Mouse (Mus musculus) olfactory bulb, adult 2 months (tissue): Measurements from ENCODE around the gene Prdm16. TPM values are rescaled to one million over a fixed set of nuclear protein-coding genes. Genes with fewer than 3 reads are reported as not detected.

ENCODE experiments used
- H3K27ac ChIP-seq: fragments of 200-500 bp; 2 replicates; pipeline ENCODE4 v1.5.1; 2012; ENCODE audit warnings: low read depth, low read length; ENCODE audit not compliant: insufficient read depth
- H3K4me1 ChIP-seq: fragments of 200-500 bp; 2 replicates; pipeline ENCODE4 v1.6.1; 2012; ENCODE audit warnings: low read length; ENCODE audit not compliant: control insufficient read depth, insufficient read depth
- H3K4me3 ChIP-seq: fragments of 200-500 bp; 2 replicates; pipeline ENCODE4 v1.5.1; 2012; ENCODE audit warnings: mild to moderate bottlenecking, low read depth, low read length, moderate library complexity; ENCODE audit not compliant: insufficient read depth
- CTCF ChIP-seq: fragments of 200-500 bp; IDR thresholded peaks from 2 replicates; pipeline ENCODE4 v1.5.1; 2012; ENCODE audit warnings: low read depth, mild to moderate bottlenecking, low read length, moderate library complexity; ENCODE audit not compliant: insufficient read depth
- POLR2A ChIP-seq: fragments of 200-500 bp; IDR thresholded peaks from 2 replicates; pipeline ENCODE4 v1.6.1; 2012; ENCODE audit warnings: mild to moderate bottlenecking, low read depth, low read length, moderate library complexity; ENCODE audit not compliant: insufficient read depth
- WGBS: fragments of 180-500 bp; shearing (Covaris S2); methylation state at CpG from one replicate; pipeline ENCODE4 v1.1.7; 2018; 5-methylcytosine and 5-hydroxymethylcytosine counted together
- polyA plus RNA-seq: library from polyadenylated mRNA; stranded (reverse); fragments of >200 nt; gene quantifications from 2 replicates; pipeline ENCODE4 v1.2.4, GENCODE M21; 2012; ENCODE audit warnings: low replicate concordance; ENCODE audit not compliant: missing spikeins, insufficient read depth, insufficient read length

The Prdm16 gene
- polyA plus RNA-seq, 1 experiment, result not detected

- 64% methylated on average over 11 of the region's 11 CpGs for WGBS
- no peak for TF ChIP-seq CTCF
- H3K27ac ChIP-seq, result no peak overlapping the region
Measured at GRCm38 (mm10) chr4:154348197-154348786, 288.4 kb downstream of the Prdm16 start.

GRCm38 (mm10) chr4:154346731-154347522 is 289.7 kb downstream of the Prdm16 start:
- H3K4me3 ChIP-seq, result no peak overlapping the region
- no peak overlapping the region for H3K27ac ChIP-seq
- H3K4me1 ChIP-seq, result peaks cover 10% of the 10 kb centered on the region
- 53% methylated on average over 19 of the region's 19 CpGs for WGBS
- TF ChIP-seq POLR2A (no peak), CTCF (no peak)

More at GRCm38 (mm10) chr4:154348197-154348786, 288.4 kb downstream of the Prdm16 start:
- Histone ChIP-seq H3K4me3 (no peak overlapping the region), H3K4me1 (peaks cover 10% of the 10 kb centered on the region)

- TF ChIP-seq CTCF (no peak), POLR2A (no peak)
- Histone ChIP-seq H3K4me1 (peaks cover 6% of the 10 kb centered on the region; the same call in 1 of the 2 replicates), H3K27ac (0 out of 2 replicates have a peak overlapping the region, but pooled peaks have one; percentile 5), H3K4me3 (no peak overlapping the region)
- 58% methylated on average over 10 of the region's 10 CpGs for WGBS
Measured at GRCm38 (mm10) chr4:154336650-154337049, 300.0 kb downstream of the Prdm16 start.

DNA sequence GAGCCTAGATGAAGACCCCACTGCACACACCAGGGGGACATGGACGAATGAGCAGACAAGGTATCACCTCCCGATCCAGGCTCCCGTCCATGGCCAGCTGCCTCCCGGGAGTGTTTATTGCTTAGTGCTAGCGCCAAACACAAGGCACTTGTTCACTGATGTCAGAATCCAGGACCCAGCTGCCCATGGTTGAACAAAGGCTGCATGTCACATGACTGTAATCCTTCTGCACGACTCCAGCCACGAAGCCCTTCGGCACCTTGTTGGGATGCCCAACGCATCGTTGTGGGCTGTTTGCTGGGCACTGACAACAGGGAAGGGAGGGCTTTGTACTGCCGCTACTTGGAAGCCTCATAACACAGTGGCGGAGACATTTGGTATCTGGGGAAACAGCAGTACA is 300.9 kb downstream of the Prdm16 start, which contains the start of gene B230104I21Rik:
B230104I21Rik (plus strand) TSS at position 367 of the 400 bp plus-strand sequence.
- Histone ChIP-seq H3K4me3 (no peak within 1 kb of the TSS), H3K27ac (0 out of 2 replicates have a peak within 1 kb of the TSS, but pooled peaks have one; percentile 5), H3K4me1 (peaks cover 6% of the 10 kb centered on the region; the same call in 1 of the 2 replicates)
- TF ChIP-seq CTCF, result no peak
- TF ChIP-seq POLR2A, result no peak
- 32% methylated on average over 12 of the region's 12 CpGs for WGBS

DNA sequence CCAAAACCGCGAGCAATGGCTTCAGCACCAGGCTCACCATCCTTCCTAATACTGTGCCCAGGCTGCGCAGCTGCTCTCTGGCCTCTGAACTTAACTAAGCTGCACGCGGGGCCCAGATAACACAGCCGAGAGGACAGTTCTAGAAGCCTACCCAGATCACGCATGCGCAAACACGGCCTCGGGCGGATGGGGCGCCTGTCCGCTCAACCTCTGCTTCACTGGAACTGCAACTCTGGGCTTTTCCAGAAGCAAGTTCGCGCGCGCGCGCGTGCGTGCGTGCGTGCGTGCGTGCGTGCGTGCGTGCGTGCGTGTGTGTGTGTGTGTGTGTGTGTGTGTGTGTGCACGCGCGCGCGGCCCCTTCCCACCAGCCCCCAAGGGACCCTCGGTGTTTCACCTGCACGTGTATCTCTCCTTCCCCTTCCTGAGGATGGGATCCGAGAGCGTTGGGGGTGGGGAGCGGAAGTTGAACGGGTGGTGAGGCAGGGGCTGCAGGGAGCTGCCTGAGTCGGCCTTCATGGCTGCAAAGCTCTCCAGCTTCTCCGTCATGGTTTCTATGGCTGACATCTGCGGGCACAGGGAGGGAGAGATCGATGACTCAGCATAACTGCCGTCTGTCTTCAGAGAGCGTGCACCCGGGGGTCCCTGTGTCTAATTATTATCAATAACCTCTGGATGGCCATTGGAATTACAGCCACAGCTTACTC is 301.8 kb downstream of the Prdm16 start:
- no peak overlapping the region for H3K27ac ChIP-seq
- 73% methylated on average over 48 of the region's 48 CpGs for WGBS
- TF ChIP-seq CTCF (no peak), POLR2A (no peak)
- no peak overlapping the region for H3K4me3 ChIP-seq
- H3K4me1 ChIP-seq, result peaks cover 6% of the 10 kb centered on the region; the same call in 1 of the 2 replicates

DNA sequence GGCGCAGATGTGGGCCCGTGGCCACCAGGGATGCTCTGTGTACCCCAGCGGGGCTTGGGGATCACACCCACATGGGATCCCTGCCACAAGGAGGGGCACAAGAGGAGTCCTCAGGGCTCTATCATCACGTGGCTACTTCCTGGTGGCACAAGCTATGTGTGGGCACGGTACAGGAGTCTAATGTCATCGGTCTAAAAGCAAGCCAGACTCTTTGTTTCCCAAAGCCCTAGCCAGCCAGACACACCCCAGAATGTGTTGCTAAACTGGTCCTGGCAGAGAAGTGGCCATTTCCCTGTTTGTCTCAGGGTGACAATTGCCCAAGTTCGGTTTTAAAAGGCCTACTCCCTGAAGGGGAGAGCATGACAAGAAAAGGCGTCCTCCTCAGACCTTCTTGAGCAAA is 303.4 kb downstream of the Prdm16 start:
- Histone ChIP-seq H3K27ac (no peak overlapping the region), H3K4me1 (peaks cover 9% of the 10 kb centered on the region; the same call in 1 of the 2 replicates), H3K4me3 (no peak overlapping the region)
- 69% methylated on average over 8 of the region's 8 CpGs for WGBS
- TF ChIP-seq POLR2A, result no peak
- no peak for TF ChIP-seq CTCF

GRCm38 (mm10) chr4:154331271-154331670 is 305.4 kb downstream of the Prdm16 start:
- WGBS, result 79% methylated on average over 12 of the region's 12 CpGs
- Histone ChIP-seq H3K4me3 (no peak overlapping the region), H3K4me1 (peaks cover 3% of the 10 kb centered on the region; the same call in 1 of the 2 replicates), H3K27ac (no peak overlapping the region)
- no peak for TF ChIP-seq CTCF
- no peak for TF ChIP-seq POLR2A

DNA sequence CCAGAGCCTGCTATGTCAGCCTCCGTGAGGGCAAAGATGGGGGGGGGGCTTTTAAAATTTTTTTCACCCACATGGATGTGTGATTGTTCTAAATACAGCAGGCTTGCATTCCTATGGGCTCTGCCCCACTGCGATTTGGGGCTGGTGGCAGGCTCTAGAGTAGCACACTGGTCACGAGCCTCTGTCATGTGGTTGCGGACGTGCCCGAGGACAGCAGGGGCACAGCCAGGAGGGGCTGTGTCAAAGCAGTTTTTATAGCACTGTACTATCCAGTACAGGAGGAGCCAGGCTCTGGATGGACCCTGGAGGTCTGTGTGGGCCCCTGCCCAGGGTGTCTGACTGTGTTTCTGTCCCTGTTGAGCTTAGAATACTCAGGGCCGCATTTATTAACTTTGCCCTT is 306.7 kb downstream of the Prdm16 start:
- no peak overlapping the region for H3K4me3 ChIP-seq
- TF ChIP-seq POLR2A, result no peak
- TF ChIP-seq CTCF, result no peak
- 88% methylated on average over 7 of the region's 7 CpGs for WGBS
- H3K4me1 ChIP-seq, result peaks cover 3% of the 10 kb centered on the region; the same call in 1 of the 2 replicates
- no peak overlapping the region for H3K27ac ChIP-seq
